Mouse (Mus musculus) forebrain, embryonic 15.5 days (tissue): ENCODE measurements at regions not wholly inside any gene's neighbourhood (a gene's known extent, or its start where the extent isn't known, plus 50 kb on each side); places are given as distances from the start of the nearest gene placed in this dataset.

Experiments used
- ATAC-seq: fragments of 200-750 bp; cut with Nextera tagmentation; replicated peaks from 2 replicates; pipeline ENCODE4 v1.8.0; 2017; ENCODE audit warnings: mild to moderate bottlenecking, moderate TSS enrichment, moderate library complexity
- H3K27ac ChIP-seq: fragments of 300-500 bp; sonication (generic); replicated peaks from 2 replicates; pipeline ENCODE4 v1.5.1; 2015; ENCODE audit warnings: mild to moderate bottlenecking, inconsistent platforms
- H3K27me3 ChIP-seq: fragments of 300-500 bp; sonication (generic); 2 replicates; pipeline ENCODE4 v1.6.1; 2015; ENCODE audit warnings: inconsistent platforms
- H3K36me3 ChIP-seq: fragments of 300-500 bp; sonication (generic); 2 replicates; pipeline ENCODE4 v1.6.1; 2015; ENCODE audit warnings: mild to moderate bottlenecking, inconsistent platforms
- H3K4me1 ChIP-seq: fragments of 300-500 bp; sonication (generic); 2 replicates; pipeline ENCODE4 v1.6.1; 2015; ENCODE audit warnings: inconsistent platforms
- H3K4me2 ChIP-seq: fragments of 300-500 bp; sonication (generic); replicated peaks from 2 replicates; pipeline ENCODE4 v1.6.1; 2015; ENCODE audit warnings: mild to moderate bottlenecking, inconsistent platforms
- H3K4me3 ChIP-seq: fragments of 300-500 bp; sonication (generic); 2 replicates; pipeline ENCODE4 v1.5.1; 2015; ENCODE audit warnings: mild to moderate bottlenecking, inconsistent platforms
- H3K9ac ChIP-seq: fragments of 300-500 bp; sonication (generic); replicated peaks from 2 replicates; pipeline ENCODE4 v1.6.1; 2015; ENCODE audit warnings: mild to moderate bottlenecking, inconsistent platforms
- H3K9me3 ChIP-seq: fragments of 300-500 bp; sonication (generic); 2 replicates; pipeline ENCODE4 v1.6.1; 2016; ENCODE audit warnings: inconsistent platforms
- WGBS: fragments of 180-500 bp; shearing (Covaris S2); methylation state at CpG from one replicate; pipeline ENCODE4 v1.1.7; 2015; ENCODE audit warnings: mixed read lengths; 5-methylcytosine and 5-hydroxymethylcytosine counted together

DNA sequence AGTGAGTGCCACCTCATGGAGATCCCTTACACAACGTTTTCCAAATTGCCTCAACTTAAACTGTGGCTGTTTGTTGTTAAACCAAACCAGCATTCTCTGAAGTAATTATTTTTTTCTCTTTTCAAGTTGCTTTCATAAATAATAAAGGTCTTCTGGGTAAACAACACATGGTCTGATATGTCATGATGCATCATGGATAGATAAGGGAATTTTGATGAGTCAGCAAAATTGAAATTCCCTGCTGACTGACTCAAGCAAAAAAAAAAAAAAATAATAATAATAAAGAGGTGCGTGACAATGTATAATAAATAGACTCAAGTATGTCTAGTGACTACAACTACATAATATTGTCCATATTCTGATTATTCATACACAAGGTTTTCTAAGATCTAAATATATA lies 201.8 kb downstream of the Adgb start:
- no peak for ATAC-seq
- H3K27ac ChIP-seq: no peak overlapping the region
- no peaks in the 10 kb centered on the region for H3K4me1 ChIP-seq
- no peaks in the 10 kb centered on the region for H3K9me3 ChIP-seq
- H3K27me3 ChIP-seq: no peaks in the 10 kb centered on the region
- H3K4me2 ChIP-seq: no peak overlapping the region
- H3K36me3 ChIP-seq: no peaks in the 10 kb centered on the region
- 87% methylated on average over 2 of the region's 2 CpGs for WGBS
- H3K4me3 ChIP-seq: no peak overlapping the region
- no peak overlapping the region for H3K9ac ChIP-seq

DNA sequence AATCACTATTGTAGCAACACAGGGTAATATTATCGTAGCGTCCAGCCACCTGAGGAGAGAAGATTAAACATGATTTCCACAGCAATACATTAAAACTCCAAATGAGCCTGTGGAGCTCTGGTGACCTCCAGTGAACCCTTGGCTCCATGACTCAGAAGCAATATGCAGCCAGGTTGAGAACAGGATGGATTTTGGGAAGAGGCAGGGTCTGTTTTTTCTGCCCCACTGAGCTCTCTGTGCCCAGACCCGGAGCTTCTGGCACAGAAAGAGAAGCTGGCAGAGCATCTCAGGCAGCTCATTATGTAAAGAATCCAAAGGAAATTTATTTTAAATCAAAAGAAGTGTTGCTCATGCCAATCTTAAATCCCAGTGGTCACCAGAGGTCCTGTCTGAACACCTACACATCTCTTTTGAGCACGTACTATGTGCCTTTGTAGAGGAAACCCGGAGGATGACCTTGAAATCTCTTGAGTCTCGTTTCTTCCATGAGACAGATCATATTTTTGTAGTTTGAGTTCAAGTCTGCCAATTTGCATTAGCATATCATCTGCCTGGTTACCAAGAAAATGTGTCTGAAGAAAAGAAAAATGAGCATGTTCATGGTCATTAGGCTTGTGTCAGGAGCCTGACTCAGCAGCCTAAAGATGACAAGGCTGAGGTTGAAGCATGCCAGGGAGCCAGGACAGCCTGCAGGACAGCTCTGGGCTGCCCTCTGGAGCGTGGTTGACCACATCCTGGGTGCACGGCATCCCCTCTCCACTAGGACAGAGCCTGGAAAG lies 219.4 kb downstream of the Adgb start:
- Histone ChIP-seq H3K9me3 (no peaks in the 10 kb centered on the region), H3K9ac (no peak overlapping the region), H3K4me1 (peaks cover 5% of the 10 kb centered on the region; the same call in 1 of the 2 replicates), H3K4me2 (no peak overlapping the region), H3K4me3 (no peak overlapping the region), H3K27ac (no peak overlapping the region), H3K27me3 (no peaks in the 10 kb centered on the region), H3K36me3 (no peaks in the 10 kb centered on the region)
- 72% methylated on average over 8 of the region's 8 CpGs for WGBS
- ATAC-seq: peak; percentile 78

DNA sequence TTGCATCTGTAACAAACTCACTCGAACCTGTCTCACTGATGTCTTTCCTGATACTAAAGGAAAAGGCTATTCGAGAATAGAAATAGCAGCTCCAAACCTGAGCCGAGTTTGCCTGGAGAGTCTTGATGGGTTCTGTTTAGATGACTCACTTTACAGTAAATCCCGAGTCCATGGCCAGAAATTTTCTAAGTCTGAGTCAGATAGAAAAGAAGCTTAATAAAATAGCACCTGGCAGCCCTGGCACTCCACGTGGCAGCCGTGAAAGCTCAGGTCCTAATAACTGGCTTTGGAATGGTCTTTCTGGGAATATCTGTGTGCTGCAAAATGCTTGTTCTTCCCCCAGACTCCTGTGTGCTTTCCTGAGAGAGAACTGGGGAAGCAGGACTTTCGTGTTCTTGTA lies 220.0 kb downstream of the Adgb start:
- Histone ChIP-seq H3K4me1 (peaks cover 5% of the 10 kb centered on the region; the same call in 1 of the 2 replicates), H3K9me3 (no peaks in the 10 kb centered on the region), H3K4me3 (no peak overlapping the region), H3K36me3 (no peaks in the 10 kb centered on the region), H3K4me2 (no peak overlapping the region), H3K27ac (no peak overlapping the region), H3K9ac (no peak overlapping the region), H3K27me3 (no peaks in the 10 kb centered on the region)
- no peak; the same call in 1 of the 2 replicates for ATAC-seq
- WGBS: 86% methylated on average over 7 of the region's 7 CpGs

DNA sequence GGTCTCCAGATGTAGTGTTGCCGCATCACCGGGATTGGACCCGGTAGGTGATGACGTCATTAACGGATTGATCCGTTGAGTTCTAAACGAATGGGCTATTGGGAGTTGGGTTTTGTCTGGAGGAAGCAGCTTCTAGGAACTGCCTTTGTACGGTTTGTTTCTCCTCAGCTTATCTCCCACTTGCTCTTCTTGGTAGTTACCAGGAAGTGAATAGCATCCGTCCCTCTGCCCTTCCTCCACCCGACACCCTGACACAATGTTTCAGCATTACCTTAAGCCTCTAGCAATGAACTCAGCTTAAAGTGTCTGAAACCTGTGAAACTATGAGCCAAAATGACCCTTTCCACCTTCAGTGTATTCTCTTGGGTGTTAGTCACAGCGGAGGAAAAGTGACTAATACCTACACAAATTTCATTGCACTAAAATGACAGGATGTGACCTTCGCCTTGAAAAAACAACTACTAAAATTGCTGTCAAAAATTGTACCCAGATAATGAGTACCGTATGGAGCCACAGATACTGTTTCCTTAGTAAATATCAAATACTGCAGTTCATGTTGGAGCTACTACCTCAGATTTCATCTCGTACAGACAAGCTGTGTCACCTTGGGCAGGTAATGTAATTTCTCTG lies 237.1 kb downstream of the Adgb start:
- Histone ChIP-seq H3K9ac (no peak overlapping the region), H3K4me2 (no peak overlapping the region), H3K4me3 (no peak overlapping the region), H3K9me3 (no peaks in the 10 kb centered on the region), H3K27me3 (no peaks in the 10 kb centered on the region), H3K4me1 (no peaks in the 10 kb centered on the region), H3K36me3 (no peaks in the 10 kb centered on the region), H3K27ac (no peak overlapping the region)
- WGBS: 93% methylated on average over 14 of the region's 14 CpGs
- ATAC-seq: no peak

DNA sequence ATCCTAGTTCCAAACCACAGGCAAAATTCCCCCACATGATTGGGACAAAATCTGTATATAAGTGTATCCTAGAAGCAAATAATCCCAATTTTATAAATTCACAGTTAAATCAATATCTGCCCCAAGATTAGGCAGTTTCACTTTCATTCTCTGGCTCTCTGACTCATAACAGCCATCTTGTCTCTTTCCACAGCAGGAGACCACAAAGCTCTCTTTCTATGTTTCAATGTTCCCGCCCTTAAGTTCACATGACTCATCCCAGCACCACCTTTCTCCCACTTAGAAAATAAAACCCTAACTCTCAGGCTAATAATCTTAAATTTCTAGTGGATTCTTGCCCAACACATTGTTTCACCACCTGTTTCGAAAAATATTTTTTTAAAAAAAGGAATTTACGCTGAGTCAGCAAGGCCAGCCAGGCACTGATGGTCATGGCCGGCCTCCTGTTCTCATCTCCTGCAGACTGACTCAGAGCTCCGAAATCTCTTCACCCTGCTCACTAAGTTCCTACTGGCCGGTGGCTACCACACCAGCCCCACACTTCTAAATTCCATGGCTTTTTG lies 247.5 kb downstream of the Adgb start:
- no peaks in the 10 kb centered on the region for H3K27me3 ChIP-seq
- H3K4me1 ChIP-seq: no peaks in the 10 kb centered on the region
- no peak overlapping the region for H3K4me2 ChIP-seq
- H3K27ac ChIP-seq: no peak overlapping the region
- ATAC-seq: no peak
- H3K9ac ChIP-seq: no peak overlapping the region
- H3K36me3 ChIP-seq: no peaks in the 10 kb centered on the region
- no peaks in the 10 kb centered on the region for H3K9me3 ChIP-seq
- no peak overlapping the region for H3K4me3 ChIP-seq
- WGBS: 92% methylated on average over 6 of the region's 6 CpGs

DNA sequence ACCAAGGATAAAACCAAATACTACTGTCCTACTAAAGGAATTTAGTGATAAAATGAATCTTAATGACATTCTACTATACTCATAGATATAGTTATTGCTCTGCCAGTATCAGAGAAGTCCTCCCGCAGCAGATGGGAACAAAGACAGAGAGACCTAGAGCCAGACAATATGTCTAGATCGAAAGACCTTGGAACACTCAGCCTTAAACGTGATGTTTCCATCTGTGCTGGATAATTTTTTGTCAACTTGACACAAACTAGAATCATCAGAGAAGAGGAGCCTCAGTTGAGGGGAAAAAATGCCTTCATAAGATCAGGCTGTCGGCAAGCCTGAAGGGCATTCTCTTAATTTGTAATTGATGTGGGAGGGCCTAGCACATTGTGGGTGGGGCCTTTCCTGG lies 252.4 kb downstream of the Adgb start:
- Histone ChIP-seq H3K4me1 (no peaks in the 10 kb centered on the region), H3K4me3 (no peak overlapping the region), H3K27ac (no peak overlapping the region), H3K4me2 (no peak overlapping the region), H3K27me3 (no peaks in the 10 kb centered on the region), H3K9me3 (no peaks in the 10 kb centered on the region), H3K36me3 (no peaks in the 10 kb centered on the region), H3K9ac (no peak overlapping the region)
- no peak for ATAC-seq
- WGBS: 88% methylated on average over 4 of the region's 4 CpGs

DNA sequence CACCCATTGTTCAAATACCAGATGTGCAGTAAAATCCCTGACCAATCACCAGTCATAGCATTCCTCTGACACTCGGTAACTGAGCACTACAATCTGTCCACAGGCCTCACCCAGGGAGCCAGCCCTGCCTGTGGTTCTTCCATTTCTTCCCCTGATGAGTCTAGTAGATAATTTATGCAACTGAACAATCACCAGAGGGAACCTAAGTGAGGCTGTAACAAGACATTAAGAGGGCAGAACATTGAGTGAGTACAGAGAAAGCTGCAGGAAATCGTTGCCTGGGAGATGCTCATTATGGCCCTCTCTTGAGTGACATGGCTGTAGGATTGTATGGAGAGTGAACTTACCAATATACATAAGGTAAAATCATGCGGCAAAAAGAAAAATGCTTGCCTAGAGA lies 255.2 kb downstream of the Adgb start:
- Histone ChIP-seq H3K27me3 (no peaks in the 10 kb centered on the region), H3K4me1 (no peaks in the 10 kb centered on the region), H3K4me2 (no peak overlapping the region), H3K27ac (no peak overlapping the region), H3K4me3 (no peak overlapping the region), H3K9ac (no peak overlapping the region), H3K36me3 (no peaks in the 10 kb centered on the region), H3K9me3 (no peaks in the 10 kb centered on the region)
- 48% methylated on average over 3 of the region's 3 CpGs for WGBS
- ATAC-seq: no peak

DNA sequence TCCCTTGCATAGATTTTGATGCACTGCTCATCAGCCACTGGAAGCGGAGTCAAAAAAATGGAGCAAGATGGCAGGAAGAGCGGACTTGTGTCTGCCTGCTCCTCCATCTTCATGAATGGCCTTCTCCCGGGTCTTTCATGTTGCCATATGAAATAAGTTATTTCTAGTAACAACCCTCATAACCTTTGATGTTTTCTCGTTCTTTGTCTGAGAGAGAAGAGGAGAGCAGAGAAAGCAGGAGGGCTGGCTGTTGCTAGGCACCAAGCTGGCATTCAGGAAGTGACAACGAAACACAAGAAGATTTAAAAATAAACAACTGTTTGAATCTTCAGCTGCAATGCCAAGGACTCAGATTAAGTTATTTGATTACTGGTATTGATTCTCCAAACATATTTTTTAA lies 256.8 kb downstream of the Adgb start:
- no peaks in the 10 kb centered on the region for H3K27me3 ChIP-seq
- no peaks in the 10 kb centered on the region for H3K9me3 ChIP-seq
- H3K27ac ChIP-seq: no peak overlapping the region
- ATAC-seq: 0 out of 2 replicates have a peak, but pooled peaks have one; percentile 19
- 59% methylated on average over 5 of the region's 5 CpGs for WGBS
- H3K4me1 ChIP-seq: no peaks in the 10 kb centered on the region
- no peak overlapping the region for H3K4me3 ChIP-seq
- no peaks in the 10 kb centered on the region for H3K36me3 ChIP-seq
- H3K4me2 ChIP-seq: no peak overlapping the region
- H3K9ac ChIP-seq: no peak overlapping the region

DNA sequence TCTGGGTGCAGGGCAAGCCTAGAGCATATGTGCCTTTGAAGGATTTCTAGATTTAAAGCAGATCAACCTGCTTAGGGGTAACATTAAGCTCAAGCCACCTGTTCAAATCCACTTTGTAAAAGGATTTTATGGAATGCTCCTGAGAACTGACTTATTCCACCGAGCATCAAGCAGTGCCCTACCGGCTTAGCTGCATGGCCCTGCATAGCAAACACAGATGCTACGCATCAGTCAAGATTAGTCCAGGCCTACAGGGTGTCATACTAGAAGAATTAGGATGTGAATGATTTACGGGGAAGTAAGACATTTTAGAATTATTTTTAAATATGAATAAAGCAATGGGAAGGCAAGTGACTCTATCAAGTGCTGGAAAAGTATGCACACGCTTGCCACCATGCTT lies 263.8 kb downstream of the Adgb start:
- 91% methylated on average over 5 of the region's 5 CpGs for whole genome bisulfite sequencing
- Histone ChIP-seq H3K4me2 (no peak overlapping the region), H3K36me3 (no peaks in the 10 kb centered on the region), H3K4me3 (no peak overlapping the region), H3K4me1 (no peaks in the 10 kb centered on the region), H3K27me3 (no peaks in the 10 kb centered on the region), H3K9me3 (no peaks in the 10 kb centered on the region), H3K9ac (no peak overlapping the region), H3K27ac (no peak overlapping the region)
- no peak for ATAC-seq

DNA sequence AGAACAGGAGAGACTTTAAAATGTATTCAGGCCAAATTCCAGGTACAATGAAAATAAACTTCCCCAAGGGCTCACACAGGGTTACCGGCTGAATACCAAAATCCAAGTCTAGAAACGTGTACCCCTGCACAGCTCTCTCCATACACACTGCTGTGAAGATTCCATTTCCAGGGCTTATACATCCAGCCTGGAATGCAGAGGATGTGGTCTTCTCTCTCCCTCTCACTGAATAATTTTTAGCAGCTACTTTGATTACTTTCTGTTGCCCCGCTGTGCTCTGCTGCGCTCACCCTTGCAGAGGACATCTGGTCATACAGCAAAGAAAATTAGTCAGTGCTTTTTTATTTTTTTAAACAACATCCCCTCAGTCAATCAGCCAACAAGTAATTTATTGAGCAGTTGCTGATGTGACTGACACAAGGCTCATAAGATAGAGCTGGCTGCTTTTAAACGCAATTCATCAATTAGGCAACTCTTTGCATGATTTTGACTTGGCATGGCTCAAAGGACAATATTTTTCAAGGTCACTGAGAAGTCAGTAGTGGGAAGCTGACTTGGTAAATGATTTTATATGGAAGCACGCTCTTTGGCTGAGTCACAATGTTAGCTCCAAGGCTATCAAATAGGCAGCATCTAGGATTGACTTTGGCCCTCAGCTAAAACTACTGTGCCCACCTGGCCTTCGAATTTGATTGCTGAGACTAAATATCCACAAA lies 266.2 kb downstream of the Adgb start:
- no peaks in the 10 kb centered on the region for H3K27me3 ChIP-seq
- ATAC-seq: no peak
- H3K36me3 ChIP-seq: no peaks in the 10 kb centered on the region
- no peaks in the 10 kb centered on the region for H3K9me3 ChIP-seq
- H3K27ac ChIP-seq: no peak overlapping the region
- no peak overlapping the region for H3K4me3 ChIP-seq
- no peak overlapping the region for H3K4me2 ChIP-seq
- WGBS: 85% methylated on average over 7 of the region's 7 CpGs
- no peaks in the 10 kb centered on the region for H3K4me1 ChIP-seq
- H3K9ac ChIP-seq: no peak overlapping the region

DNA sequence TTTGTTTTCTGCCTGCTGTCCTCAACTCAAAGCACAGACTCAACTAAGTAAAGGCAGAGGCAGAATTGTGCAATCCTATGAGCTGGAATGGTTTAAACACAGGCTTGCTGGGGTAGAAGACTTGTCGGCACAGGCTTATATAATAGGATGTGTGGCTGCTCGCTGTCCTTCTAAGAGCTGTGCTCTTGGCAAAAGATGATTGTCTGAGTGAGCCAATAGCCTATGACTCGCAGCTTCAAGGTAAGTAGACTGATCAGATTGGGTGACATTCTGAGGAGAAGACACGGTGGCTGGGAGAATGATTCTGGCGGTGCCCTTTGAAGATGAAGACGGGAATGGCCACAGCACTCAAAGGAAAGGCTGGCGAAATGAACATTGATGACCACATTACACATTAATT lies 268.1 kb downstream of the Adgb start:
- 85% methylated on average over 7 of the region's 7 CpGs for WGBS
- Histone ChIP-seq H3K27me3 (no peaks in the 10 kb centered on the region), H3K9ac (no peak overlapping the region), H3K9me3 (no peaks in the 10 kb centered on the region), H3K4me1 (no peaks in the 10 kb centered on the region), H3K4me3 (no peak overlapping the region), H3K4me2 (no peak overlapping the region), H3K27ac (no peak overlapping the region), H3K36me3 (no peaks in the 10 kb centered on the region)
- no peak for ATAC-seq

DNA sequence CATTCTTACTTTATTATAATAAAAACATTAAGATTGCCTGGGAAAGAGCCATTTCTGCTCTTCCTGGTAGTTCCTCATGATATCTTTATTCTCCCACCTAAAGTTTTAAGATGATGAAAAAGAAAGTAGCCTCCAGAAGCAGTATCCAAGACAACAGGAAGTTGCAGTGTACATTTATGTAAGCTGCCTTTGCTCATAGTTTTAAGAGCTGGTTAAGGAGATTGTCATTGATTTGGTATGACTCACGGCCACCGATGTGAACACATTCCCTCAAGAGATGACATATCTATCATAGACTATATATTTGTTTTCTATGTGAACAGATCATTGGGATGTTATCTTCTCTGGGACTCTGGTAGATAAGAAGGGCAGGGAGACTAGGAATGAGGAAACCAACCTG lies 281.8 kb downstream of the Adgb start:
- Histone ChIP-seq H3K4me2 (no peak overlapping the region), H3K27ac (no peak overlapping the region), H3K9ac (no peak overlapping the region), H3K36me3 (no peaks in the 10 kb centered on the region), H3K4me3 (no peak overlapping the region), H3K4me1 (no peaks in the 10 kb centered on the region), H3K9me3 (no peaks in the 10 kb centered on the region), H3K27me3 (no peaks in the 10 kb centered on the region)
- whole genome bisulfite sequencing: 94% methylated on average over 2 of the region's 2 CpGs
- no peak for ATAC-seq
